Mouse (Mus musculus): ENCODE measurements at regions not wholly inside any gene's neighbourhood (a gene's known extent, or its start where the extent isn't known, plus 50 kb on each side); places are given as distances from the start of the nearest gene placed in this dataset.

GRCm38 (mm10) chr7:133364601-133365000 lies 237.4 kb downstream of the Tex36 start:
- TF ChIP-seq CTCF (IDR thresholded peaks at IDR 0.05; ENCODE audit: low read depth, low read length) (no peak), POLR2A (IDR thresholded peaks at IDR 0.05; ENCODE audit: extremely low read depth, insufficient read depth, low read length) (no peak)
